In genomic region chr8:80249762-80250161, GRCm38 (mm10) we compare ENCODE assay signal across 17 mouse cellular contexts.
"Had no signal": no experiment of that assay in that cellular context is flagged by ENCODE, and none has a peak within 500 bp of the region (broad histone marks: within the 10 kb centered on the region; RNA-seq: fewer than 3 reads in every experiment).

No protein-coding gene starts in this region.

- H3K27ac ChIP-seq: liver, embryonic 15.5 days; lung, embryonic 15.5 days; macrophage; midbrain, embryonic 13.5 days; midbrain, embryonic 15.5 days; neural tube, embryonic 12.5 days; stomach, embryonic 15.5 days; stomach, postnatal 0 days had no signal

- ATAC-seq: liver, postnatal 0 days; midbrain, embryonic 15.5 days had no signal

- H3K4me3 ChIP-seq: liver, embryonic 15.5 days; lung, embryonic 15.5 days; midbrain, embryonic 13.5 days; midbrain, embryonic 15.5 days; neural tube, embryonic 12.5 days; stomach, embryonic 15.5 days had no signal

- H3K27me3 ChIP-seq: liver, embryonic 15.5 days; lung, embryonic 15.5 days; megakaryocyte, embryonic 14.5 days; midbrain, embryonic 13.5 days; midbrain, embryonic 15.5 days; stomach, embryonic 15.5 days had no signal

- DNase-seq: liver, postnatal 0 days; lung, postnatal 14 days; lung, postnatal 36 days; right cerebral cortex, postnatal 14 days; thymus, adult 2 months; thymus, postnatal 25 days; thymus, postnatal 4 days had no signal

- H3K9ac ChIP-seq: liver, embryonic 15.5 days; liver, postnatal 0 days; lung, embryonic 15.5 days; midbrain, embryonic 13.5 days; midbrain, embryonic 15.5 days; neural tube, embryonic 12.5 days; stomach, embryonic 15.5 days had no signal

- H3K36me3 ChIP-seq: liver, embryonic 15.5 days; lung, embryonic 15.5 days; midbrain, embryonic 13.5 days; midbrain, embryonic 15.5 days; neural tube, embryonic 12.5 days; stomach, embryonic 15.5 days had no signal

- H3K4me2 ChIP-seq: liver, embryonic 15.5 days; lung, embryonic 15.5 days; midbrain, embryonic 11.5 days; midbrain, embryonic 13.5 days; midbrain, embryonic 15.5 days; neural tube, embryonic 12.5 days; stomach, embryonic 15.5 days had no signal

- H3K9me3 ChIP-seq: liver, embryonic 15.5 days; lung, embryonic 15.5 days; megakaryocyte, embryonic 14.5 days; midbrain, embryonic 13.5 days; midbrain, embryonic 15.5 days; neural tube, embryonic 12.5 days; stomach, embryonic 15.5 days had no signal

- H3K4me1 ChIP-seq: liver, embryonic 15.5 days; megakaryocyte, embryonic 14.5 days; stomach, embryonic 15.5 days had no signal
